In the genomic region with DNA sequence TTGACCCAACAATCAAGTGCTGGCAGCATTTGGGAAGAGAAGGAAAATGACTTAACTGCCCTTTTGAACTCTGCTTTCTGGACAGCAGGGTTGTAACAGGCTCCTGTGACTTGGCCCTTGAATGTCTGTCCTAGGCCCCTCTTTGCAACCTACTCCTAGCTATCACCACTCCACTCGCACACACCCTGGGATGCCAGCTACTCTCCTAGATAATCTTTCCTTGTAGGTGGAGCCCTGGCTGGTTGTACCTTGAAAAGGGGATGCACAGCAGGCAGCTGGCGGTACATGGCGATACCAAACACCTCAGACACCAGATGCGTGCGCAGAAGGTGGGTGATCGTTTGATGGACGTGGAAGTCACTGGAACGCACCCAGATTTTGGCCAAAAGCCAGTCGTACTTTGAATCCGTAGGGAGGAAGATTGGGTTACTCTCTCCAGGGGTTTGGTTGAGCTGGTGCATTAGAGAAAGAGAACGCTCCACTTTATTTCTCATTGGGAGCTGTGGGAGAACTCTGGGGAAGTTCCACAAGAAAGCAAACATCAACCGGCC, we compare ENCODE assay signal across 12 mouse cellular contexts.
"Had no signal": no experiment of that assay in that cellular context is flagged by ENCODE, and none has a peak within 500 bp of the region (broad histone marks: within the 10 kb centered on the region; RNA-seq: fewer than 3 reads in every experiment).

No protein-coding gene starts in this region.

- H3K27ac ChIP-seq: limb, embryonic 15.5 days; liver, embryonic 13.5 days; midbrain, embryonic 13.5 days; stomach, embryonic 15.5 days had no signal

- H3K9me3 ChIP-seq: limb, embryonic 15.5 days; liver, embryonic 13.5 days; midbrain, embryonic 13.5 days; stomach, embryonic 15.5 days had no signal

- H3K36me3 ChIP-seq: limb, embryonic 15.5 days; stomach, embryonic 15.5 days had no signal

- DNase-seq: layer of hippocampus, adult 9-11 months; layer of hippocampus, postnatal 36 days; liver, embryonic 13.5 days; lung, adult 18-20 months; lung, postnatal 36 days; right cerebral cortex, postnatal 14 days; thymus, adult 2 months; thymus, postnatal 25 days had no signal

- H3K4me1 ChIP-seq: limb, embryonic 15.5 days; stomach, embryonic 15.5 days had no signal

- H3K4me3 ChIP-seq: limb, embryonic 15.5 days; liver, embryonic 13.5 days; midbrain, embryonic 13.5 days; stomach, embryonic 15.5 days had no signal

- ATAC-seq: intestine, embryonic 16.5 days; midbrain, embryonic 13.5 days had no signal

- H3K9ac ChIP-seq: limb, embryonic 15.5 days; liver, embryonic 13.5 days; midbrain, embryonic 13.5 days; stomach, embryonic 15.5 days had no signal

- H3K27me3 ChIP-seq: limb, embryonic 15.5 days; liver, embryonic 13.5 days; midbrain, embryonic 13.5 days; stomach, embryonic 15.5 days had no signal

- H3K4me2 ChIP-seq: limb, embryonic 15.5 days; liver, embryonic 13.5 days; midbrain, embryonic 13.5 days; stomach, embryonic 15.5 days had no signal
